Mouse (Mus musculus) heart, adult 2 months (tissue): ENCODE measurements at regions not wholly inside any gene's neighbourhood (a gene's known extent, or its start where the extent isn't known, plus 50 kb on each side); places are given as distances from the start of the nearest gene placed in this dataset.

Source experiments
- CTCF ChIP-seq: fragments of 200-600 bp; IDR thresholded peaks from 2 replicates; pipeline ENCODE4 v1.8.1; 2022; ENCODE audit warnings: antibody characterized with exemption, mild to moderate bottlenecking, moderate library complexity
- EP300 ChIP-seq: fragments of 200-500 bp; IDR thresholded peaks from 2 replicates; pipeline ENCODE4 v1.6.1; 2011; ENCODE audit warnings: low read depth, low read length, control low read depth; ENCODE audit not compliant: insufficient read depth
- POLR2A ChIP-seq: fragments of 200-500 bp; IDR thresholded peaks from 2 replicates; pipeline ENCODE4 v1.6.1; 2011; ENCODE audit warnings: mild to moderate bottlenecking, low read depth, low read length, control low read depth; ENCODE audit not compliant: insufficient read depth

DNA sequence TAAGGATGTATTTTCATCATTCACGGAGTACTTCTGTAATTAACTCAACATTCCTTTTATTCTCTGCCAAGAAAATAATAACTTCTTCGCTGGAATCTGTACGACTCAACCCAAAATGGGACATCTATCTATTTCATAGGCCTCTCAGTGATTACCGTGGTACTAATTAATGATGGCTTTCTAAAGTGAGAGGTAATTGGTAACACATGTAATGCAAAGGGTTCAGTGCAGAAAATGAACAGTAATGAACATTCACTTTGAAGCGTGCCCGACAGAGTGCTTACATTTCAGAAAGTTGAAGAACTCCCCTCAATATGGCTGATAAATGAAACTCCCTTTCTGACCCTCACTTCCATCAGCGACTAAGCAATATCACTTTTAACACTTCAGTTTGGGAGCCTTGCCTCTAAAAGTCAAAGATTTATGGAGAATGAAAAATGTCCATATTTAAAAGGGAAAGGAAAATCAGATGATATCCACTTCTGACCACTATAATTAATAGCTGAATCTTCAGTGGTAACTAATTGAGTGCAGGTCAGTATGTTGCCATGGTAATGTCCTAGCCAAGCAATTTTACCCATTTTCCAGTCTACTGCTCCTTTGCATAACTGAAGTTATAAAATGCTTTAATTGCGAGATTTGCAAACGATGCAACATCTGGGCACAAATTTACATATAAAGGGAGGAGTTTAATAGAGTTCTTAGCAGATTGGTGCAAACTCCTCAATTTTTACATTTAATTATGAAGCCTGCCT is 373.9 kb upstream of the Robo2 start:
- no peak for TF ChIP-seq CTCF
- no peak for TF ChIP-seq EP300
- TF ChIP-seq POLR2A, result no peak
